Mouse (Mus musculus): ENCODE measurements around the gene Sarnp. TPM values are rescaled to one million over a fixed set of nuclear protein-coding genes. Genes with fewer than 3 reads are reported as not detected.

The Sarnp gene
- polyA plus RNA-seq, 1 experiment from 2014 or later: 295 TPM

DNA sequence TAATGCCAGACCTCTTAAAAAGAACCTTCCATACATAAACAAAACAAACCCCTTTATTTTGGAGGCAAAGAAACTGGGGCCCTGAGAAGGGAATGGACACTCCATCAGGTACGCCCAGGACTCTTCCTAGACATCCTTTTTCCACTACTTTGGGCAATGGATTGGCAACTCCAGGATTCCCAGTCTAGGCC, 105.6 kb downstream of the Sarnp start, which contains the start of gene Rdh5:
Gene Rdh5, minus strand, starts transcription at position 67 of the 191 bp plus-strand sequence.
- WGBS: 11% methylated on average over 1 of the region's 1 CpGs
- DNase-seq (ENCODE audit: low spot score) (no peak), ATAC-seq (ENCODE audit: insufficient number of reproducible peaks, low FRiP score, low TSS enrichment, low read depth) (no peak)
- H3K4me1 ChIP-seq (ENCODE audit: control insufficient read depth, insufficient read depth, low read length): peaks cover 21% of the 10 kb centered on the region
- H3K4me3 ChIP-seq (ENCODE audit: low read depth, low read length): peak within 1 kb of the TSS; percentile 83
- H3K9me3 ChIP-seq (ENCODE audit: control insufficient read depth, low read length): no peaks in the 10 kb centered on the region
- peak within 1 kb of the TSS; percentile 72 for H3K4me2 ChIP-seq (ENCODE audit: low read depth, severe bottlenecking)
- H3K27me3 ChIP-seq (ENCODE audit: control insufficient read depth, insufficient read depth, low read length): no peaks in the 10 kb centered on the region
- peak within 1 kb of the TSS; percentile 70; the same call in 1 of the 2 replicates for H3K27ac ChIP-seq (replicated peaks; ENCODE audit: low read depth, low read length)
- H3K36me3 ChIP-seq (ENCODE audit: control insufficient read depth, insufficient read depth, low read length): no peaks in the 10 kb centered on the region
- H3K9ac ChIP-seq (ENCODE audit: low read length): peak within 1 kb of the TSS; percentile 74

DNA sequence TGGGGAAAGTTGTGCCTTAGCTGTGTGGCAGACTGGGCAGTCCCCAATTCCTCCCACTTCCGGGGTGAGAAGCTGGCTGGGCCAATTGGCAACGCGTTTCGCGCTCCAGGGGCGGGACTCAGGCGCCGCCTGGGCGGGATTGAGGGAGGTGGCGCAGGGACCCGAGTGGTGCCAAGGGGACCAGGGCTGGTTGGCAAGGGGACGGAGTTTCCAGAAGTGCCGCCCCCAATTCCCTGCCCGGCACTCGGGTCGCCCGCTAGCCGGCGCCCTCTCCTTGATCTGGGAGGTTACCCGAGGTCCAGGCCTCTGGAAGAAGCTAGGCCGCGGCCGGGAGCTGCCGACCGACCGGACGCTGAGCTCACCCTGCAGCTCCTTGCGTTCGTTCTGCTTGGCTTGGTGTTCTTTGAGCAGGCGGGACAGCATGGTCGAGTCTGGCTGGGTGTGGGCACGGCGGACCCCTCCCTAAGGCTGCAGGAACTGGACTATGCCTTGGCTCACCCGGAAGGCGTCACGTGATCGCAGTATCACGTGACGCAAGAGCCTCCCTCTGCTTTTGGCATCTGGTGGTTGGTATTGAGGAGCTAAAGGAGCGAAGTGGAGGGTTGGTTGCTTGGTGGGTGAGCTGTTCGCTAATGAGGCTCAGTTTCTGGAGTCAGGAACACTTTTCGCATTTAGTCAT, 106.0 kb downstream of the Sarnp start:
- H3K4me1 ChIP-seq (ENCODE audit: control insufficient read depth, insufficient read depth, low read length): peaks cover 21% of the 10 kb centered on the region
- ATAC-seq (ENCODE audit: insufficient number of reproducible peaks, low FRiP score, low TSS enrichment, low read depth) (peak; percentile 83), DNase-seq (ENCODE audit: low spot score) (peak; percentile 92)
- peak overlapping the region; percentile 72 for H3K4me2 ChIP-seq (ENCODE audit: low read depth, severe bottlenecking)
- H3K36me3 ChIP-seq (ENCODE audit: control insufficient read depth, insufficient read depth, low read length): no peaks in the 10 kb centered on the region
- WGBS: under 1% methylated on average over 42 of the region's 42 CpGs
- no peaks in the 10 kb centered on the region for H3K9me3 ChIP-seq (ENCODE audit: control insufficient read depth, low read length)
- H3K27ac ChIP-seq (replicated peaks; ENCODE audit: low read depth, low read length): peak overlapping the region; percentile 70; the same call in 1 of the 2 replicates
- peak overlapping the region; percentile 83 for H3K4me3 ChIP-seq (ENCODE audit: low read depth, low read length)
- H3K27me3 ChIP-seq (ENCODE audit: control insufficient read depth, insufficient read depth, low read length): no peaks in the 10 kb centered on the region; the same call in 1 of the 2 replicates
- H3K9ac ChIP-seq (ENCODE audit: low read length): peak overlapping the region; percentile 74

DNA sequence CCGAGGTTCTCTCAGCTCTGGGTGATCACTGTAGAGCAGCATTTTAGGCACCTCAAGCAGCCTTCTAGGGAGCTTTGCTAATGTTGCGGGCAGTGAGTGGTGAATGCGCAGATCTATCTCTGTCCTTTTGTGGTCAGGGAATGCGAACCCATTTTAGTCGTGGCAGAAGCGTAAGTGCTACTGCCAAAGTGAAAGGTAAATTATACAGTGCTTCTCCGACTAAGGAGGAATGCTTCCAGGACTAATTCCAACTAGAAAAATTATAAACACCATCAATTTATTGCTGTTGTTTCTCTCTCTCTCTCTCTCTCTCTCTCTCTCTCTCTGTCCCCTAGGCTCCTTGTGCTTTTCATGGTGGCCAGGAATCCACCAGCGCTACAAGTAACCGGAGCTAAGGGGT, 106.8 kb downstream of the Sarnp start, which contains the start of gene Bloc1s1:
Gene Bloc1s1, minus strand, starts transcription at position 101 of the 400 bp plus-strand sequence.
- no peaks in the 10 kb centered on the region for H3K36me3 ChIP-seq (ENCODE audit: control insufficient read depth, insufficient read depth, low read length)
- no peak for ATAC-seq (ENCODE audit: insufficient number of reproducible peaks, low FRiP score, low TSS enrichment, low read depth)
- H3K27me3 ChIP-seq (ENCODE audit: control insufficient read depth, insufficient read depth, low read length): peaks cover 3% of the 10 kb centered on the region; the same call in 1 of the 2 replicates
- no peaks in the 10 kb centered on the region for H3K9me3 ChIP-seq (ENCODE audit: control insufficient read depth, low read length)
- WGBS: 67% methylated on average over 9 of the region's 9 CpGs
- H3K4me3 ChIP-seq (ENCODE audit: low read depth, low read length): peak within 1 kb of the TSS; percentile 83
- H3K9ac ChIP-seq (ENCODE audit: low read length): peak within 1 kb of the TSS; percentile 74
- peak within 1 kb of the TSS; percentile 70; the same call in 1 of the 2 replicates for H3K27ac ChIP-seq (replicated peaks; ENCODE audit: low read depth, low read length)
- no peak for DNase-seq (ENCODE audit: low spot score)
- H3K4me1 ChIP-seq (ENCODE audit: control insufficient read depth, insufficient read depth, low read length): peaks cover 21% of the 10 kb centered on the region
- peak within 1 kb of the TSS; percentile 72 for H3K4me2 ChIP-seq (ENCODE audit: low read depth, severe bottlenecking)

Other genes with a start within 250 kb of the Sarnp start
- gene Erbb3, start 227.7 kb upstream of the Sarnp start, polyA plus RNA-seq (2014; fragmentation: Nextera tagmentation; extraction: Ambion mirVana): 7.6 and 8.1 TPM in 2 replicates
- gene Rps26, start 190.6 kb upstream of the Sarnp start, polyA plus RNA-seq (2014; fragmentation: Nextera tagmentation; extraction: Ambion mirVana): 831 and 876 TPM in 2 replicates
- 3.2 and 3.4 TPM in 2 replicates for gene Ikzf4, start 171.3 kb upstream of the Sarnp start, polyA plus RNA-seq (2014; fragmentation: Nextera tagmentation; extraction: Ambion mirVana)
- 12.2 and 12.3 TPM in 2 replicates for gene Suox, start 143.3 kb upstream of the Sarnp start, polyA plus RNA-seq (2014; fragmentation: Nextera tagmentation; extraction: Ambion mirVana)
- 62.4 and 62.5 TPM in 2 replicates for gene Rab5b, start 121.1 kb upstream of the Sarnp start, polyA plus RNA-seq (2014; fragmentation: Nextera tagmentation; extraction: Ambion mirVana)
- gene Pmel, start 113.1 kb upstream of the Sarnp start, polyA plus RNA-seq (2014; fragmentation: Nextera tagmentation; extraction: Ambion mirVana): 0.34 and 0.87 TPM in 2 replicates
- gene Cdk2, start 112.3 kb upstream of the Sarnp start, polyA plus RNA-seq (2014; fragmentation: Nextera tagmentation; extraction: Ambion mirVana): 151 TPM in 2 replicates
- gene Dgka, start 72.5 kb upstream of the Sarnp start, polyA plus RNA-seq (2014; fragmentation: Nextera tagmentation; extraction: Ambion mirVana): 5.4 and 6.5 TPM in 2 replicates
- gene Pym1, start 69.4 kb upstream of the Sarnp start, polyA plus RNA-seq (2014; fragmentation: Nextera tagmentation; extraction: Ambion mirVana): 49.4 and 52.4 TPM in 2 replicates
- gene Mmp19, start 26.4 kb upstream of the Sarnp start, polyA plus RNA-seq (2014; fragmentation: Nextera tagmentation; extraction: Ambion mirVana): 0.35 and 0.55 TPM in 2 replicates
- gene Dnajc14, start 13.3 kb upstream of the Sarnp start, polyA plus RNA-seq (2014; fragmentation: Nextera tagmentation; extraction: Ambion mirVana): 33.3 and 37.8 TPM in 2 replicates
- gene Tmem198b, start 13.0 kb upstream of the Sarnp start, polyA plus RNA-seq (2014; fragmentation: Nextera tagmentation; extraction: Ambion mirVana): 18.9 and 22.2 TPM in 2 replicates
- 51.8 and 54.5 TPM in 2 replicates for gene Ormdl2, start 4.3 kb downstream of the Sarnp start, polyA plus RNA-seq (2014; fragmentation: Nextera tagmentation; extraction: Ambion mirVana)
- gene Gdf11, start 74.4 kb downstream of the Sarnp start, polyA plus RNA-seq (2014; fragmentation: Nextera tagmentation; extraction: Ambion mirVana): 17.5 and 18.1 TPM in 2 replicates
- gene Cd63, start 83.7 kb downstream of the Sarnp start, polyA plus RNA-seq (2014; fragmentation: Nextera tagmentation; extraction: Ambion mirVana): 425 and 427 TPM in 2 replicates
- gene Rdh5, start 105.6 kb downstream of the Sarnp start, polyA plus RNA-seq (2014; fragmentation: Nextera tagmentation; extraction: Ambion mirVana): 7.7 and 7.8 TPM in 2 replicates
- 203 and 211 TPM in 2 replicates for gene Bloc1s1, start 106.7 kb downstream of the Sarnp start, polyA plus RNA-seq (2014; fragmentation: Nextera tagmentation; extraction: Ambion mirVana)
- gene Itga7, start 116.5 kb downstream of the Sarnp start, polyA plus RNA-seq (2014; fragmentation: Nextera tagmentation; extraction: Ambion mirVana): 0.10 and 0.12 TPM in 2 replicates
- gene Mettl7b, start 143.7 kb downstream of the Sarnp start, polyA plus RNA-seq (2014; fragmentation: Nextera tagmentation; extraction: Ambion mirVana): not detected in 2 replicates
- gene Olfr9, start 172.1 kb downstream of the Sarnp start, polyA plus RNA-seq (2014; fragmentation: Nextera tagmentation; extraction: Ambion mirVana): not detected in 2 replicates
- gene Olfr763, start 193.5 kb downstream of the Sarnp start, polyA plus RNA-seq (2014; fragmentation: Nextera tagmentation; extraction: Ambion mirVana): not detected in 2 replicates
- not detected in 2 replicates for gene Olfr764-ps1, start 222.6 kb downstream of the Sarnp start, polyA plus RNA-seq (2014; fragmentation: Nextera tagmentation; extraction: Ambion mirVana)
- gene Olfr765, start 232.7 kb downstream of the Sarnp start, polyA plus RNA-seq (2014; fragmentation: Nextera tagmentation; extraction: Ambion mirVana): not detected in 2 replicates

All from limb, embryonic 11.5 days (tissue).